Mouse (Mus musculus): Measurements from ENCODE around the gene Marcksl1. TPM values are rescaled to one million over a fixed set of nuclear protein-coding genes. Genes with fewer than 3 reads are reported as not detected.

The Marcksl1 gene
- polyA plus RNA-seq, 1 experiment: 50.1 TPM

DNA sequence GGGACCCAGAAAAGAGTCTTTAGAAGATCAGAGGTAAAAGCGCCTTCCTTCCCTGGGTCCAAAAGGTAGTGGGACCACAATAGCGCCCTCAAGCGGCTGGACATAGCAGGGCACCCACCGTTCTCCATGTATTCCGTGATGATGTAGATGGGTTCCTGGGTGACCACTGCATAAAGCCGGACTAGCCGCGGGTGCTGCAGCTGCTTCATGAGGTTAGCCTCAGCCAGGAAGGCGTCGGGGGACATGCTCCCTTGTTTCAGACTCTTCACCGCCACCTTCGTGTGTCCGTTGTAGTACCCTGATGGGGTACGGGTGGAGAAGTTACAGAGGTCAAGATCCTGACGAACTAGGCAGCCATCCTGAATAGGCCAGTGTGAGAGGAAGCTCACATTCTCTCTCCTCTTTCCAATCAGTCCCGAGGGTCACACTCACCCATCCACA, 42.1 kb downstream of the Marcksl1 start:
- 9% methylated on average over 16 of the region's 16 CpGs for WGBS

DNA sequence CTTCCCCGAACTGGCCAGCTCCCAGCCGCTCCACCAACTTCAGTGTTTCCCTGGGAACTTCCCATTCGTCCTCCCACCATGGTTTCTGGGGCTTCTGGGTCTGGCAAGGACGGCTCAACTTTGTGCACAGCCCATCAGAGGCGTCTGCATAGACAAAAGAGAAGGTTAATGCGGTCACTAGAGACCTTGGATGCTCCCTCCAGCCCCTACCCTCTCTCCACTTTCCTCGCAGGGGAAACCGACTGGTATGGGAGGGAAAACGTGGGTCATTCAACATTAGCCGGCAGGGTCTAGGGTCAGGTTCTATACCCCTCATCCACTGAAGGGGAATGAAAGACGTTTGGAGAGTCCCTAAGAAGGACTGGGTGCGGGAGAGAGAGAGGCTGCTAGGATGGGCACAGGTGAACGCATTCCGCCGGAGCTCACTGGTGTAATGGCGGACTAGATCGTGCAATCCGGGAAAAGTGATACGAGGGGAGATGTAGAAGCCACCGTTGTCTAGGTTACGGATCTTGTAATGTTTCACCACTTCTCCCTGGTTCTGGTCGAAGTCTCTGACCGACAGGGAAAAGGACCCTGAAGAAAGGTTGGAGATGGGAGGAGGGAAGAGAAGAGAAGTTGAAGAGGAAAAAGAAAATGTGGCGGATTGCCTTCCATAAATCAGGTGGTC, 42.6 kb downstream of the Marcksl1 start:
- no peak for DNase-seq (ENCODE audit: low read depth, low spot score)
- WGBS: 4% methylated on average over 24 of the region's 24 CpGs

More for the DNA sequence above, 42.1 kb downstream of the Marcksl1 start:
- peak; percentile 42 for DNase-seq (ENCODE audit: low read depth, low spot score)

DNA sequence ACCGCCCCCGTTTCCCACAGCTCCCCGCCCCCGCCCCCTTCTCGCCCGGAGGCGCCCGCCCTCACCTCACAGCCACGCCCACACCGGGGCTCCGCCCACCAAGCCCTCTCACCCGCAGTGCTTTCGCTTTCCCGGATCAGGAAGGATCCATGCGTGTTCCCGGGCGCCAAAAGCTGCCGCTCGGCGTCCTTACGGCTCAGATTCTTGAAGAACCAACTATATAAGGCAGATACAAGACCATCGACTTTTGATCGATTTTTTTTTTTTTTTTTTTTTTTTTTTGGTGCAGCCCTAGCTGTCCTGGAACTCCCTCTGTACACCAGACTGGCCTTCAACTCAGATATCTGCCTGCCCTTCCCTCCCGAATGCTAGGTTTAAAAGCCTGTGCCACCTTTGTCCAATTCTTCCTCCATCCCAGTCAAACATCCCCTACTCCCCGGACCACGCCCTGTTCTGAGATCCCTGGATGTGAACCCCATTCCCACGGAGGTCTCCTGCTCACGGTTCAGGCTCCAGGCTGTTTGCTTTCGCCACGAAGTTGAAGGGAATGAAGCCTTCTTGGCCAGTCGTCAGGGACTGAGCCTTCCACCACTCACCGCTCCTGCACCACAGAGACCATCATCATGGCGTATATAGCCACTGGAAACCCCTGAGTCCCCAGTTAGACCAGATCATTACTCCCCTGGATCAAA, 43.3 kb downstream of the Marcksl1 start:
- WGBS: 7% methylated on average over 33 of the region's 33 CpGs

DNA sequence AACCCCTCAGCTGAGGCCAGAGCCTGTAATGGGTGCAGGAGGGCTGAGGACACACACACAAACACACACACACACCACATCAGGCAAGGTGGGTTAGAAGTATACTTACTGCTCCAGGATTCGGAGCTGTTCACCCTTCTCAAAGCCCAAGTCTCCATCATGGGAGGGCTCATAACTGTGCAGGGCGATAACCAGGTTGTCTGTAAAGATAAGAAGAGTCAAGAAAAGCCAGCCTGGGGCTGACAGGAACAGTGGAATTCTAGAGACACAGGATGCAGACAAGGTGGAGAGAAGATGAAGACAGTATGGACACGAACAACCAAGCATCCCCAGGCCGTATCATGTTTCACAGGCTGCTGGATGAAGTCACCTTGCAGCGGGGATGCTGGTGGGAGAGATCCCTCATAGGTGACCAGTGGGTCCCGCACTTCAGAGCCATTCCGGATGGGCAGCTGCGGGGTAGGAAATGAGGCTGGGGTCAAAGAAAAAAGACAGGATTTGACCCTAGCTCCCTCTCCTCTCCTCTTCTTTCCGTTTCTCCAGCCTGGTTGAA, 44.0 kb downstream of the Marcksl1 start:
- no peak for DNase-seq (ENCODE audit: low read depth, low spot score)
- 89% methylated on average over 9 of the region's 9 CpGs for WGBS

More for the DNA sequence above, 43.3 kb downstream of the Marcksl1 start:
- DNase-seq (ENCODE audit: low read depth, low spot score): peak; percentile 85

DNA sequence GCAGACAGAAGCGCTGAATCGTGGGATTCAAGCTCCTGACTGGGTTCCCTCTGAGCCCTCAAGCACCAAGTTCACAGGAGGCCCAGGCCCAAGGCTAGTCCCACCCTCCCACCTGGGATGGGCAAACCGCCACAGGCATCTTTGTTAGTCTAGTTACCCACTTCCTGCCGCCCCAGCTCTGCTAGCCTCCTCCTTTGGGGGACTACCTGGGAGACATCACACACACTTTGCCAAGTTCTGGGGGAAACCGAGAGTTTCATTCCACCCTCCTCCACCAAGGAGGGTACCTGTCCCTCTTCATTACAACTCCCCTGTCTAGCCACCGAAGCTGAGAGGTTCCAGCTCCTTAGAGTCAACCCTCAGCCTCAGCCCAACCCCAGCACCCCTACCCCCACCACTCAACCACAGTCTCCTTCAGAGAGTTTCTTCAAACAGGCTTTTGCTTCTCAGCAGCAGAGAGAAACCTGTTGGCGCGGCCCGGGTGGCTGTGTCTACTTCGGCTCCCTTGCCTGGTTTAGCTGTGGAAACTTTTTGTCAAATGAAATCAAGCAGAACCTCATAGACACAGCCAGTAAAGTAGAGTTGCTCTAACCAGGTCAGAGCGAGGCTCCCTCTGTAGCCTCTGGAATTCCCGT, 45.1 kb downstream of the Marcksl1 start:
- 89% methylated on average over 12 of the region's 12 CpGs for WGBS
- DNase-seq (ENCODE audit: low read depth, low spot score): no peak

DNA sequence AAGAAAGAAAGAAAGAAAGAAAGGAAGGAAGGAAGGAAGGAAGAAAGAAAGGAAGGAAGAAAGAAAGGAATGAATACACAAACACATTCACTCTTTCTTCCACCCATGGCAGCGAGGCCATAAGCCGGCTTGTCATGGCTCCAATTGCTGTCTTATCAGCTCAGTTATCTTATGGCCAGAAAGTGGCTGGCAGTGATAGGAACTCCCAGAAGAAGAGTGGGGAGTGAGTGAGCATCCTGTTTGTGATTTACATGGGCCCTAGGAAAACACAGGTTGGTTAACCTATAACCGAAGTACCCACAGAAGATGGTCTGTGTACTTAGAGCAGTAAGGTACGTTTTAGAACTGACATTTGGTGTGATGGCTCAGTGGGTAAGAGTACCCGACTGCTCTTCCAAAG, 47.8 kb downstream of the Marcksl1 start:
- 56% methylated on average over 5 of the region's 5 CpGs for WGBS

DNA sequence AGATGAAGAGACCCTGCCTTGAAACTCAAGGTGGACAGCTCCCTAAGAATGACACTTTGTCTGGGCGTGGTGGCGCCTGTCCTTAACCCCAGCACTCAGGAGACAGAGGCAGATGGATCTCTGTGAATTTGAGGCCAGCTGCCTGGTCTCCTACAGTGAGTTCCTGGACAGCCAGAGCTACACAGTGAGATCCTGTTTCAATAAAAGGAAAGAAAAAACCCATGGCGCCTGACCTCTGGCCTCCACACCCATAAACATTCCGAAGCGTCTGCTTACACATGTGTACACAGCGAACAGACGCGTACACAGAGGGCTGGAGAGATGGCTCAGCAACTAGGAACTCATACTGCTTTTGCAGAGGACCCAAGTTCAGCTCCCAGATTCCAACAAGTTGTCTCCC, 50.3 kb downstream of the Marcksl1 start:
- WGBS: 28% methylated on average over 8 of the region's 8 CpGs

More for the DNA sequence above, 47.8 kb downstream of the Marcksl1 start:
- no peak for DNase-seq (ENCODE audit: low read depth, low spot score)

DNA sequence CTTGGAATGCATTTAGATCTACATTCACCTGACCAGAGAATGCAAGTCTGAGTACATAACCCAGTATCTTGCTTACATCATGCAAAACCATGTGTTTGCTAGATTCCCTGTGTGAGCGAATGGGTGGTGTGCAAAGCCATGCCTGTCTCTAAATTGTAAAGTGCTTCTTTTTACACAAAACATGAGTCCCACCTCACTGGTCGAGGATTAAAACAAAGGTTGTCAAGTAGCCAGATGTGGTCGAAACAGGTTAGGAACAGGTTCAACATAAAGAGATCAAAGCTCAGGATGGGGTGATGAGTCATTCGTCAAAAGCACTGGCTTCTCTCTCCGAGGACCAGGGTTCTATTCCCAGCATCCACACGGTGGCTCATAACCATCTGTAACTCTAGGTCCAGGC, 51.8 kb downstream of the Marcksl1 start:
- 55% methylated on average over 6 of the region's 6 CpGs for WGBS
- no peak for DNase-seq (ENCODE audit: low read depth, low spot score)

More for the DNA sequence above, 50.3 kb downstream of the Marcksl1 start:
- peak; percentile 48 for DNase-seq (ENCODE audit: low read depth, low spot score)

Other genes starting within 250 kb of the Marcksl1 start
- 0.92 and 1.1 TPM in 2 replicates for gene Sync, start 226.0 kb upstream of the Marcksl1 start, polyA plus RNA-seq (2012; rRNA removed)
- 27.1 and 29.3 TPM in 2 replicates for gene Rbbp4, start 178.2 kb upstream of the Marcksl1 start, polyA plus RNA-seq (2012; rRNA removed)
- 23.1 and 24.9 TPM in 2 replicates for gene Zbtb8os, start 177.9 kb upstream of the Marcksl1 start, polyA plus RNA-seq (2012; rRNA removed)
- gene Zbtb8a, start 135.5 kb upstream of the Marcksl1 start, polyA plus RNA-seq (2012; rRNA removed): 10.6 and 11.3 TPM in 2 replicates
- 0.02 TPM in 1 of 2 replicates, not detected in the other for gene Zbtb8b, start 72.7 kb upstream of the Marcksl1 start, polyA plus RNA-seq (2012; rRNA removed)
- 22.8 and 26.3 TPM in 2 replicates for gene Bsdc1, start 52.0 kb upstream of the Marcksl1 start, polyA plus RNA-seq (2012; rRNA removed)
- gene Tssk3, start 22.6 kb upstream of the Marcksl1 start, polyA plus RNA-seq (2012; rRNA removed): not detected in 2 replicates
- gene Fam229a, start 22.4 kb upstream of the Marcksl1 start, polyA plus RNA-seq (2012; rRNA removed): 0.17 TPM in 1 of 2 replicates, not detected in the other
- 56.6 and 67.3 TPM in 2 replicates for gene Hdac1, start 29.1 kb downstream of the Marcksl1 start, polyA plus RNA-seq (2012; rRNA removed)
- gene Lck, start 60.1 kb downstream of the Marcksl1 start, polyA plus RNA-seq (2012; rRNA removed): 20.6 TPM in 2 replicates
- gene Fam167b, start 65.0 kb downstream of the Marcksl1 start, polyA plus RNA-seq (2012; rRNA removed): 0.57 and 0.71 TPM in 2 replicates
- gene Eif3i, start 87.1 kb downstream of the Marcksl1 start, polyA plus RNA-seq (2012; rRNA removed): 325 and 337 TPM in 2 replicates
- 113 and 137 TPM in 2 replicates for gene Tmem234, start 87.1 kb downstream of the Marcksl1 start, polyA plus RNA-seq (2012; rRNA removed)
- gene Dcdc2b, start 100.7 kb downstream of the Marcksl1 start, polyA plus RNA-seq (2012; rRNA removed): 0.99 and 1.1 TPM in 2 replicates
- gene Iqcc, start 105.5 kb downstream of the Marcksl1 start, polyA plus RNA-seq (2012; rRNA removed): 19.2 and 21.1 TPM in 2 replicates
- gene Ccdc28b, start 110.4 kb downstream of the Marcksl1 start, polyA plus RNA-seq (2012; rRNA removed): 9.4 and 12.3 TPM in 2 replicates
- gene Txlna, start 127.5 kb downstream of the Marcksl1 start, polyA plus RNA-seq (2012; rRNA removed): 20.3 and 21.6 TPM in 2 replicates
- 15.1 and 19.7 TPM in 2 replicates for gene Kpna6, start 159.2 kb downstream of the Marcksl1 start, polyA plus RNA-seq (2012; rRNA removed)
- gene Tmem39b, start 183.3 kb downstream of the Marcksl1 start, polyA plus RNA-seq (2012; rRNA removed): 21.5 and 23.2 TPM in 2 replicates
- gene Khdrbs1, start 228.7 kb downstream of the Marcksl1 start, polyA plus RNA-seq (2012; rRNA removed): 13.9 and 16.1 TPM in 2 replicates

All from large intestine, adult 2 months (tissue).